Mouse (Mus musculus) gastrocnemius, postnatal 4 days (tissue): Measurements from ENCODE around the gene Rapgef3. TPM values are rescaled to one million over a fixed set of nuclear protein-coding genes. Genes with fewer than 3 reads are reported as not detected.

Experiments used
- DNase-seq, 2 experiments: peaks; one replicate each; pipeline ENCODE4 v3.0.0; 2021 to 2022; ENCODE audit warnings: low spot score in 2 of 2, mixed read lengths in 2 of 2
- total RNA-seq, 2 experiments: library from RNA; stranded (reverse); gene quantifications; 2 replicates each; pipeline ENCODE4 v1.2.3; 2021

Rapgef3 gene
- total RNA-seq, 2 experiments from 2014 or later, result 9.4 to 11.0 TPM

DNA sequence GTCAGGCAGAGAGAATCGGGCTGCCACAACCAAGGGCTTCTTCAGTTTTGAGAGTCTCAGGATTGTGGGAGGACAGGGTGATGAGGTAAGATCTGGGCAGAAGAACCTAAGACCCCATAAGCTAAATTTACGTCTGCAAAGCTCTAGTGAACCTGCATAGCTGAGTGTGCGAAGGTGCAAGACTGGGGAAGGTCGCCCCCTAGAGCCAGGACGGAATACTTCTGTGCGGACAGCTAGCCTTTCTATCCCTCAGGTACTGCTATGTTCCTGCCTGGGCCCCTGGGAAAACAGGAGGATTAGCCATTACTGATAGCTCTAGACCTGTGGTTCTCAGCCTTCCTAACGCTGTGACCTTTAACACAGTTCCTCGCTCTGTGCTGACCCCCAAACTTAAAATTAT lies 8.7 kb upstream of the Rapgef3 start:
- DNase-seq, result peak in 1 of 2 experiments; percentile 72

GRCm38 (mm10) chr15:97773961-97774370 lies 6.2 kb upstream of the Rapgef3 start:
- no peak for DNase-seq

GRCm38 (mm10) chr15:97773108-97773507 lies 5.3 kb upstream of the Rapgef3 start:
- peak in 1 of 2 experiments; percentile 80 for DNase-seq

DNA sequence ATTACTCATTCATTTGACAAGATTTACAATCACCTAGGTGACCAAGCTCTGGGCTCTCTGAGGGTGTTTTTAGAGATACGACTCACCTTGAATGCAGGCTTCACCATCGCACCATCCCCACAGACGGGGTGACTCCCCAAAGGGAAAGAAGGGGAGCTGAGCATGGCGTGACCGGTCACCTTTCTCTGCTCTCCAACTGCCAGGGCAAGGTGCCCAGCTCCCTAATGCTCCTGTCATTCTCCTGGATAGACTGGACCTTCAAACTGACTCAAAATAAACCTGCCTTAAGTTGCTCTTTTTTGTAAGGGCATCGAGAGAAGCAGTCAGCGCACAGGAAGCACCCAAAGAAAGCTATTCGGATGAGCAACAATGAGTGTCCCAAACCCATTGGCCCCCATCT lies 2.5 kb upstream of the Rapgef3 start:
- no peak for DNase-seq

DNA sequence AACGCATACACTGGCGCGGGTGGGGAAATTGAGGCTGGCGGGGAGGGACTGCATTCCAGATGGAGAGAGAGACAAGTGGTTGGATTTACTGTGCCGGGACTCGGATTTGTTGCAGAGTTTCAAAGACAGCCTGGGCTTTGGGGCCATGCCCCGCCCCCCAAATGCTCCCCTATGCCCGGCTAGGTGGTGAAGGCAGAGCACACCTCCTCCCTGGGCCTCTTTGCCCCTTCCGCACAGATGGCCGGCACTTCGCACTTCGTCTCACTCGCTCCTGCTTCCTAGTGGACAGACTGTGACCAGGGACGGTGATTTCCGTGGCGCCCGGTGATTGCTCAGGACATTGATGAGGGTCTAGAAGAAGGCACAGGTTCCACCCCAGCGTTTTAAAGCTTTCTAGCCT lies 420 bp upstream of the Rapgef3 start:
- DNase-seq, result no peak

GRCm38 (mm10) chr15:97766594-97767279 lies 1.0 kb downstream of the Rapgef3 start:
- no peak for DNase-seq

GRCm38 (mm10) chr15:97766194-97766593 lies 1.6 kb downstream of the Rapgef3 start:
- DNase-seq, result no peak

- DNase-seq, result no peak
These were observed 2.5 kb downstream of the Rapgef3 start for GRCm38 (mm10) chr15:97765090-97765794.

- no peak for DNase-seq
These were observed 3.2 kb downstream of the Rapgef3 start for GRCm38 (mm10) chr15:97764532-97764931.

DNA sequence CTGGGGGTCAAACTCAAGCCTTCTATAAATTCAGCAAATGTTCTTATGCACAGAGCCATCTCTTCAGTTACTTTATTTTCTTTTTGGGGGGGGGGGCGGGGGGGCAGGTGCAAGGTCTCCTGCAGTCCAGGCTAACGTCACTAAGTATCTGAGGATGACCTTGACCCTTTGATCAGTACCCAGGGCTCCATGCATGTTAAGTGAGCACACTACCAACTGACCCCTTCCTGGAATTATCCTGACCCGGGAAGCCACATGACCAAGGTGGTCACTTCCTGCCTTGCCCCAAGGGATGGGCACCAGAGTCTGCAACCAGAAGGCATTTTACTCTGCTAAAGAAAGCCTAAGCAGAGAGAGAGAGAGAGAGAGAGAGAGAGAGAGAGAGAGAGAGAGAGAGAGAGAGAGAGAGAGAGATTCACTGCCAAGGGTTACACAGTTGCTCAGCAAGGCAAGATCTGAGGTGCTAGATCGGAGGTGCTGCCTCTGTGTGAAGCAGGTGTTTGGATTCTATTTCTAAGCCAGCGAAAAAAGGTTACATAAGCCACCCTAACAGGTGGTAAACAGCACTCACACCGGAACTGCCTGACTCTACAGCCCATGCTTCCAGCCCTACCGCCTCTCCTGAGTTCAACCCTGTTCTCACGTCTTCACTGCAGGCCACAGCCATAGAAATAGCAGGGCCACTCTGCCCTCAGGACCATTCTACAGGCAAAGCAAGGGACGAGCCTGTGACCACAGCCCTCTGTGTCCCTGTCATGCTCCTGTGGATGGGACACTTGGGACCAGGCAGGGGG lies 4.3 kb downstream of the Rapgef3 start:
- no peak for DNase-seq

DNA sequence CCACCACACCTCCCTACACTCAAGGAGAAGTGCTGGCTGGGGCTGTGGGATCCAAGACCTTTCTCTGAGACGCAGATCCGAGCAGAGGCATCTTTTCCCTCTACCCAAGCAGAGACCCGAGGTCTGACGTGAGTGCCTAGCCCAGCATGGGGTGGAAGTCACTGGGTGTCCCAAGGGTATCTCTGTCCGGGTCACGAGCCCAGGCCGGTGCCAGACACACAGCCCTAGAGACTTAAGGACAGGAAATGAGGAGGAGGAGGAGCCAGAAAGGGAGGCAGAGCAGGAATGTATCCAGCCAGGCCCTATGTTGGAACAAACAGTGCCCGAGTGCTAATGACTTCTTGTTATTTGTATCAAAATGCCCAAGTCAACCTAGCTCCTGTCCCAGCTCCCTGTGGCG lies 5.0 kb downstream of the Rapgef3 start:
- no peak for DNase-seq

DNA sequence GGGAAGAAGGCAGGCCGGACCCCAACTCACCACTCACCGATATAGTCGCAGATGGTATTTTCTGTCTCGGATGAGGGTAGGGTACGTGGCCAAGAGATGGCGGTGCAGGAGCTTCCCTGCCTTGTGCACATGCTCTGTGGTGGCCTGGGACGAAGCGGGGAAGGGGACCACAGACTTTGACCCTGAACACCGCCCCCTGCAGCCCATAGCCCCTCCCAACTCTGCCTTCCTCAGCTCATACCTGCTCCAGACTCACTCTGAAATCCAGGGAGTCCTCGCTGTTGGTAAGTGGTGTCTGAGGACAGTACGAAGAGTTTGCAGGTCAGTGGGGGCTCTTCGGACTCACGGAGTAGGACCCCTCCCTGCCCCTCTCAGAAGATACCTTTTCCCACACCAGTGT lies 6.3 kb downstream of the Rapgef3 start:
- DNase-seq, result no peak

DNA sequence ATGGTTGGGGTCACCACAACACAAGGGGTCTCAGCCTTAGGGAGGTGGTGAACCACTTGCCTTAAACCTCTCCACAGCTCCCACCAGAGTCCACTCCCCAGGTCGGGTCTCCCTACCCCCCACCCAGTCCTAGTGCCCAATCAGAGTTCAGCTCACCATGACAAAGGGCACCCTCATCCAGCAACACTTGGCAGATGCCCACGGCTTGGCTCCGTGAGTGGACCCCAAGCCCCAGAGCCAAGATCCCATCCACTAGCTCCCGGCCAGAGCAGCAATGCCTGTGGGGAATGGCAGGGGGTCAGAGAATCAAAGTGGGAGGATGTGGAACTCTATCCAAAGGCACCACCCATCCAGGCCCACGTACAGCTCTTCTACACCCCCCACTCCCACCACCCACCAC lies 6.8 kb downstream of the Rapgef3 start:
- no peak for DNase-seq

- DNase-seq, result no peak
These were observed 7.8 kb downstream of the Rapgef3 start for GRCm38 (mm10) chr15:97760006-97760405.

DNA sequence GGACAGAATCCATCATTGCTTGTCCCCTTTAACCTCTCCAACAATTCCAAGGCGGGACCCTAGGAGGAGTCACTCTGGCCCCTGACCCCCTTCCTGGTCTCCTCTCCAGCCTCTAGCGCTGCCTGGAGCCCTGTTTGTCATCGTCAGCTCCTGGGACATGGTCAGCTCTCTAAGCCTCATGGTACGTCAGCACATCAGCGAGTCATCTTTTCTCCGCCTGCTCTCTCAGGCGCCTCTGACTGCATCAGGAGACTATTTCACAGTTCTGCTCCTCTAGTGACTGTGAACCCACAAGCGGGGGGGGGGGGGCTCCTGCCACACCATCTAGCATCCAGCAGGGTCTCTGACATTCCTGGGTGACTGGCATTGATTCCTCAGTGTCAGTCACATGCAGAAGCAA lies 12.4 kb downstream of the Rapgef3 start:
- DNase-seq, result no peak

GRCm38 (mm10) chr15:97754476-97754875 lies 13.3 kb downstream of the Rapgef3 start:
- DNase-seq, result no peak

GRCm38 (mm10) chr15:97752491-97752890 lies 15.3 kb downstream of the Rapgef3 start:
- DNase-seq, result no peak

DNA sequence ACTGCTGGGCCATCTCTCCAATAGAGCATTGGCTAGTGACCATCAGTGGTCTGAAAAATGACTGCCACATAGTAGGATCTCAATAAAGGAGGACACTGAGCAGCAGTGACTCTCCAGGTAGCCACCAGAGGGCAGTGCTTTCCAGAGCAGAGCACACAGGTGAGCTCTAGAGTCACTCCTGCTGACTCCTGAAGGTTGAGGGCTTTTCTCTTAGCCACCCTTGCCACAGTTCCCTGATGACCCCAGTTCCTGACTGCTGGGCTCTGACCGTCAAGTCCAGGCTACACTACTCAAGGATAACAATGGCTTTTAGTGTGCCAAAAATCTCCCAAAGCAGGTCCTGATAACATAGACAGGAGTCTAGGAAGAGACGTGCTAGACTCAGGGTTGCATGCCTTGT lies 16.1 kb downstream of the Rapgef3 start:
- no peak for DNase-seq

DNA sequence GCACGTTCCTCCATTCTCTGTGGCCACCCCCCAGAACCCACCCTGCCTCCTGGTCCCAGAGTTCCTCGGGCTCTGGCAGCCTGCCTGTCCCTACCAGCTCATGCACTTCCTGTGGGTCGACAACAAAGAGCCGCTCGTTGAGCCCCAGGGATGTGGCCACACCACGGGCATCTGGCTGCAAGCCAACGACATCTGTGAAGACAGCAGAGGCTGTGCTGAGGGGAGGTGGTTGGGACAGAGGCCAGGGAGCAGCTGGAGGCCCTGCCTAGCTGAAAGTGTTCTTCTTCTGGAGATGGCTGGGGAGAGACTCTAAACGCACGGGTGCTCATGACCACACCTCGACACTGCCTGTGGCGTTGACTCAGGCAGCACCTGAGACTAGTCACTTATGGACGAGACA lies 17.1 kb downstream of the Rapgef3 start:
- DNase-seq, result peak in 1 of 2 experiments; percentile 77

- no peak for DNase-seq
These were observed 17.9 kb downstream of the Rapgef3 start for GRCm38 (mm10) chr15:97749841-97750240.

GRCm38 (mm10) chr15:97749397-97749796 lies 18.4 kb downstream of the Rapgef3 start:
- DNase-seq, result no peak

DNA sequence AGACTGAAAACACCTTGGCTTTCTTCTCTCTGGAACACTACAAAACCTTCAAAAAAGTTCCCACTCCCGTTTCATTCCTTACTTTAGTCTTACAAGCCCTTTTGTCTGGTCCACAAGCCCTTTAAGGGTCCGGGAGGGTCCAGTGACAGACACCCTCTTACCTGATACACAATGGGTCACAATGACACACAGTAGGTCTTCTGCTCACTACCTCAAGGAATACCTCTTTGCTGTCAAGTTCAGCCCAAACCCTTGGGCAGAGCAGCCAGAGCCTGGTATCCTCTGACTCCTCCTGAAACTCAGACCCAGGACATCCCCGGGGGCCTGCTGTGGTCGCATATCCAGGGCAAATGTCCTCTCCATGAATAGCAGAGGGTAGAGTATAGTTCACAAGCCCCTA lies 18.8 kb downstream of the Rapgef3 start:
- no peak for DNase-seq
